In genomic region chr7:144037966-144038669, GRCm38 (mm10) we compare ENCODE assay signal across 9 mouse cellular contexts. TPM values are rescaled to one million over a fixed set of nuclear protein-coding genes. Genes with fewer than 3 reads are reported as not detected.
A peak's percentile ranks its signal among the peaks of the same experiment; 100 is the strongest.
DNase-seq lines count a peak whose midpoint lies in the region; ATAC-seq lines count a peak whose summit lies in the region.
"Had no signal": no experiment of that assay in that cellular context is flagged by ENCODE, and none has a peak within 500 bp of the region (broad histone marks: within the 10 kb centered on the region; RNA-seq: fewer than 3 reads in every experiment).

No protein-coding gene starts in this region.

- H3K36me3 ChIP-seq in liver, embryonic 16.5 days (ENCODE audit: control insufficient read depth, insufficient read depth) = no peaks in the 10 kb centered on the region

- H3K27me3 ChIP-seq in liver, embryonic 16.5 days (ENCODE audit: control insufficient read depth, insufficient read depth, low read depth, low read length) = no peaks in the 10 kb centered on the region

- no peak overlapping the region for H3K4me3 ChIP-seq in liver, embryonic 16.5 days (ENCODE audit: low read depth, low read length)

- no peaks in the 10 kb centered on the region for H3K9me3 ChIP-seq in liver, embryonic 16.5 days (replicated peaks; ENCODE audit: control insufficient read depth, low read length)

- 47% methylated on average over 9 of the region's 9 CpGs for WGBS in liver, embryonic 16.5 days (ENCODE audit: insufficient replicate concordance)

- H3K9ac ChIP-seq in liver, embryonic 16.5 days (ENCODE audit: low read depth, low read length) = no peak overlapping the region

- peak; percentile 3 for DNase-seq in gastrocnemius, adult 18-20 months (ENCODE audit: low spot score)
- no peak for DNase-seq in gastrocnemius, adult 8-10 months (ENCODE audit: low spot score in 2 of 2)
- DNase-seq in cerebellum, postnatal 14 days = peak; percentile 60 to 68
- peak; percentile 93 for DNase-seq in heart, adult 11 months
- DNase-seq in kidney, adult 9 months = peak; percentile 43
- peak; percentile 36 for DNase-seq in right cerebral cortex, adult 2 months (ENCODE audit: low spot score in 2 of 2)
- no peak for DNase-seq in urinary bladder, postnatal 10 days (ENCODE audit: low spot score)

- peak; percentile 59 for ATAC-seq in liver, embryonic 16.5 days (ENCODE audit: low read depth)

- no peak overlapping the region for H3K4me2 ChIP-seq in liver, embryonic 16.5 days (ENCODE audit: low read depth, low read length)

- peak overlapping the region; percentile 26; the same call in 1 of the 2 replicates for H3K27ac ChIP-seq in liver, embryonic 16.5 days (ENCODE audit: low read length)

- peaks cover 4% of the 10 kb centered on the region for H3K4me1 ChIP-seq in liver, embryonic 16.5 days (ENCODE audit: control insufficient read depth, low read depth, low read length)

RNA-seq across cellular contexts. Expression of gene Shank2, which starts 36.4 kb away (rescaled TPM):
- total RNA-seq in gastrocnemius, adult 18-20 months (2021) = under 1 TPM; 0.11 to 0.12 TPM
- under 1 TPM; 0.07 to 0.13 (median 0.08) TPM for total RNA-seq in gastrocnemius, adult 8-10 months (2022)
- polyA plus RNA-seq in liver, embryonic 16.5 days (2015; fragmentation: Nextera tagmentation; extraction: Ambion mirVana) = 0.63 and 0.67 TPM in 2 replicates
- total RNA-seq: neutrophil, adult 5-6 weeks had no signal

Comparison
In these comparisons a context has a peak if more than half of its experiments do, and no peak if none do; other contexts are left out.
1. DNase-seq: peak in gastrocnemius, adult 18-20 months (single experiment), cerebellum, postnatal 14 days (2 of 2), heart, adult 11 months (single experiment), kidney, adult 9 months (single experiment) and right cerebral cortex, adult 2 months (2 of 2); none in gastrocnemius, adult 8-10 months (0 of 2) and urinary bladder, postnatal 10 days (single experiment).